Mouse (Mus musculus) frontal cortex, postnatal 14 days (tissue): ENCODE results near the gene Zkscan4.

ENCODE experiments used
- DNase-seq, 2 experiments: peaks; one replicate each; pipeline ENCODE4 v3.0.0; 2022; ENCODE audit warnings: low spot score in 2 of 2

The Zkscan4 gene

GRCm38 (mm10) chr13:21506221-21506649 lies 27.5 kb downstream of the Zkscan4 start:
- DNase-seq = peak; percentile 35 to 63

DNA sequence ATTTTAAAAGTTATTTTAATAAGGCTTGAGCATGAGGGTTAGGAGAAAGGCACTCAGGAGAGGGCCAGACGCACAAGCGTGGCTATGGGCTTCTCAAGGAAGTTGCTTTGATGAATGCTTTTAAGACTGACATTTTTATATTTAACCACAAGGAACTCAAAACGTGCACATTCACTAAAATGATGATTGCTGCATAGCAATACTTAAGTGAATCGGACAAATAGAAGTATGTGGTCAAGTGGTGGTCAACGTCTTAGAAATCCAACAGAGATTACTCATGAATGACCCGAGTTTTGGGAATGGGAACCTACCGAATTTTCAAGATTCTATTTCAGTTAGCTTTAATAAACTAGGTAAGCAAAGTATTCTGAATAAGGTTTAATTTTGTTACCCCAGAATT lies 51.4 kb downstream of the Zkscan4 start:
- no peak for DNase-seq

GRCm38 (mm10) chr13:21530781-21531201 lies 52.1 kb downstream of the Zkscan4 start, which contains the start of gene Zkscan8:
Zkscan8 (minus strand) TSS chr13:21531120.
- DNase-seq = peak; percentile 66 to 68
